Mouse (Mus musculus) thymus, postnatal 0 days (tissue): ENCODE measurements around the gene Spr. TPM values are rescaled to one million over a fixed set of nuclear protein-coding genes. Genes with fewer than 3 reads are reported as not detected.
A peak's percentile ranks its signal among the peaks of the same experiment; 100 is the strongest.
"Not testable (repeated sequence)": the region's sequence is repeated elsewhere in the genome, so short reads cannot be mapped to it uniquely, and the experiment has no call there.

ENCODE experiments used
- DNase-seq: peaks from one replicate; pipeline ENCODE4 v3.0.0-alpha.2; 2015; ENCODE audit warnings: low spot score
- polyA plus RNA-seq: library from polyadenylated mRNA; unstranded; fragments of >200 nt; fragmentation: Nextera tagmentation; extraction: Ambion mirVana; gene quantifications from 2 replicates; pipeline ENCODE4 v1.2.1, GENCODE M21; 2015

Spr gene
- polyA plus RNA-seq = 39.0 and 42.0 TPM in 2 replicates

GRCm38 (mm10) chr6:85137217-85138035, at the start of gene Spr:
Gene Spr, minus strand, starts transcription at chr6:85137766.
- DNase-seq = peak; percentile 79

GRCm38 (mm10) chr6:85186744-85187059, 49.1 kb upstream of the Spr start:
- no peak for DNase-seq

- DNase-seq = no peak
These were observed 48.6 kb upstream of the Spr start for GRCm38 (mm10) chr6:85186033-85186743.

- DNase-seq = no peak
These were observed 46.4 kb upstream of the Spr start for GRCm38 (mm10) chr6:85183951-85184350.

- no peak for DNase-seq
These were observed 42.5 kb upstream of the Spr start for GRCm38 (mm10) chr6:85180036-85180435.

GRCm38 (mm10) chr6:85179569-85179968, 42.0 kb upstream of the Spr start:
- no peak for DNase-seq

GRCm38 (mm10) chr6:85165440-85165921, 27.9 kb upstream of the Spr start:
- DNase-seq = no peak

GRCm38 (mm10) chr6:85160201-85160923, 22.8 kb upstream of the Spr start:
- peak; percentile 73 for DNase-seq

- DNase-seq = peak; percentile 54
These were observed 21.7 kb upstream of the Spr start for GRCm38 (mm10) chr6:85159092-85159760.

GRCm38 (mm10) chr6:85158040-85158804, 20.7 kb upstream of the Spr start:
- not testable (repeated sequence) for DNase-seq

- DNase-seq = not testable (repeated sequence)
These were observed 19.0 kb upstream of the Spr start for GRCm38 (mm10) chr6:85156551-85156950.

GRCm38 (mm10) chr6:85154861-85155528, 17.4 kb upstream of the Spr start:
- DNase-seq = peak; percentile 24

GRCm38 (mm10) chr6:85153970-85154540, 16.5 kb upstream of the Spr start:
- DNase-seq = peak; percentile 80

- no peak for DNase-seq
These were observed 12.8 kb upstream of the Spr start for GRCm38 (mm10) chr6:85150386-85150785.

- no peak for DNase-seq
These were observed 10.1 kb upstream of the Spr start for GRCm38 (mm10) chr6:85147636-85148035.

- DNase-seq = no peak
These were observed 6.9 kb upstream of the Spr start for GRCm38 (mm10) chr6:85144466-85144865.

GRCm38 (mm10) chr6:85141013-85141412, 3.4 kb upstream of the Spr start:
- DNase-seq = peak; percentile 81

- no peak for DNase-seq
These were observed 2.0 kb upstream of the Spr start for GRCm38 (mm10) chr6:85139534-85139933.

GRCm38 (mm10) chr6:85136784-85137183, 782 bp downstream of the Spr start:
- not testable (repeated sequence) for DNase-seq

GRCm38 (mm10) chr6:85132794-85133193, 4.8 kb downstream of the Spr start:
- DNase-seq = peak; percentile 37
